Mouse (Mus musculus) brain, embryonic 14.5 days (tissue): ENCODE measurements around the gene Bax. TPM values are rescaled to one million over a fixed set of nuclear protein-coding genes. Genes with fewer than 3 reads are reported as not detected.
"Not testable (repeated sequence)": the region's sequence is repeated elsewhere in the genome, so short reads cannot be mapped to it uniquely, and the experiment has no call there.

Experiments used
- DNase-seq: peaks from one replicate; pipeline ENCODE4 v3.0.0-alpha.2; 2011; ENCODE audit warnings: low read depth
- CTCF ChIP-seq: fragments of 200-500 bp; IDR thresholded peaks from 2 replicates; pipeline ENCODE4 v1.5.1; 2012; ENCODE audit warnings: inconsistent platforms, mild to moderate bottlenecking, moderate library complexity, borderline replicate concordance; ENCODE audit not compliant: insufficient read depth, insufficient read length; ENCODE audit errors: extremely low read depth
- POLR2A ChIP-seq: fragments of 200-500 bp; IDR thresholded peaks from 2 replicates; pipeline ENCODE4 v1.6.1; 2012; ENCODE audit warnings: mild to moderate bottlenecking, inconsistent platforms, borderline replicate concordance; ENCODE audit not compliant: poor library complexity, insufficient read depth, insufficient read length, severe bottlenecking; ENCODE audit errors: extremely low read depth
- polyA plus RNA-seq: library from polyadenylated mRNA; depleted of rRNA; stranded (reverse); fragments of >200 nt; gene quantifications from 2 replicates; pipeline ENCODE4 v1.2.3, GENCODE M21; 2012

Gene Bax
- polyA plus RNA-seq, 1 experiment, result 168 TPM

GRCm38 (mm10) chr7:45475291-45475969, 8.7 kb upstream of the Bax start:
- TF ChIP-seq CTCF (no peak), POLR2A (no peak)
- DNase-seq, result peak; percentile 54

GRCm38 (mm10) chr7:45470869-45471268, 4.2 kb upstream of the Bax start:
- TF ChIP-seq POLR2A (no peak), CTCF (peak; percentile 69; the same call in 1 of the 2 replicates)
- peak; percentile 80 for DNase-seq

- TF ChIP-seq POLR2A (no peak), CTCF (no peak)
- no peak for DNase-seq
Measured at GRCm38 (mm10) chr7:45467090-45467670, 482 bp upstream of the Bax start.

GRCm38 (mm10) chr7:45465549-45465948, 1.1 kb downstream of the Bax start:
- DNase-seq, result no peak
- TF ChIP-seq POLR2A (no peak), CTCF (no peak)

- no peak for DNase-seq
- no peak for TF ChIP-seq CTCF
- no peak for TF ChIP-seq POLR2A
Measured at GRCm38 (mm10) chr7:45465112-45465511, 1.6 kb downstream of the Bax start.

- no peak for DNase-seq
- TF ChIP-seq POLR2A (no peak), CTCF (no peak)
Measured at GRCm38 (mm10) chr7:45463987-45464778, 2.5 kb downstream of the Bax start.

GRCm38 (mm10) chr7:45462868-45463267, 3.8 kb downstream of the Bax start:
- DNase-seq, result not testable (repeated sequence)

- TF ChIP-seq CTCF (no peak), POLR2A (no peak)
- DNase-seq, result no peak
Measured at GRCm38 (mm10) chr7:45462325-45462724, 4.4 kb downstream of the Bax start.

- DNase-seq, result no peak
- TF ChIP-seq POLR2A (no peak), CTCF (no peak)
Measured at GRCm38 (mm10) chr7:45461781-45462180, 4.9 kb downstream of the Bax start.

- TF ChIP-seq CTCF, result no peak
- TF ChIP-seq POLR2A, result no peak
Measured at GRCm38 (mm10) chr7:45461326-45461725, 5.4 kb downstream of the Bax start.

GRCm38 (mm10) chr7:45460860-45461314, 5.8 kb downstream of the Bax start:
- TF ChIP-seq CTCF (no peak), POLR2A (no peak)
- DNase-seq, result peak; percentile 70

More at GRCm38 (mm10) chr7:45461326-45461725, 5.4 kb downstream of the Bax start:
- DNase-seq, result no peak

GRCm38 (mm10) chr7:45460377-45460776, 6.3 kb downstream of the Bax start:
- TF ChIP-seq CTCF, result no peak
- TF ChIP-seq POLR2A, result no peak
- DNase-seq, result no peak
